Mouse (Mus musculus) spleen, adult 2 months (tissue): ENCODE results near the gene Cdc42se2.

Experiments used
- CTCF ChIP-seq: fragments of 200-500 bp; IDR thresholded peaks from 2 replicates; pipeline ENCODE4 v1.5.1; 2011; ENCODE audit warnings: mild to moderate bottlenecking, inconsistent platforms; ENCODE audit not compliant: insufficient read depth, insufficient read length, insufficient replicate concordance; ENCODE audit errors: extremely low read depth
- POLR2A ChIP-seq: fragments of 200-500 bp; IDR thresholded peaks from 2 replicates; pipeline ENCODE4 v1.6.1; 2011; ENCODE audit warnings: low read depth, low read length, inconsistent platforms

GRCm38 (mm10) chr11:54793173-54793572 is 5.7 kb upstream of the Cdc42se2 start:
- TF ChIP-seq CTCF (no peak), POLR2A (no peak)
